Mouse (Mus musculus) heart, embryonic 14.5 days (tissue): ENCODE measurements around the gene Mrpl38. TPM values are rescaled to one million over a fixed set of nuclear protein-coding genes. Genes with fewer than 3 reads are reported as not detected.
A peak's percentile ranks its signal among the peaks of the same experiment; 100 is the strongest.

Source experiments
- ATAC-seq: fragments of 200-750 bp; cut with Nextera tagmentation; 2 replicates; pipeline ENCODE4 v1.8.0; 2017; ENCODE audit warnings: low read depth, moderate TSS enrichment; ENCODE audit not compliant: insufficient number of reproducible peaks, insufficient read depth, low FRiP score
- H3K27ac ChIP-seq, 2 experiments: fragments of 200-500 bp in 1 of 2; fragments of 300-500 bp in 1 of 2; sonication (generic) in 1 of 2; replicated peaks in 1 of 2; 2 replicates each; pipeline ENCODE4 v1.5.1; 2012 to 2014; ENCODE audit warnings: low read depth in 2 of 2, low read length in 2 of 2, control low read depth in 1 of 2, mild to moderate bottlenecking in 1 of 2, mixed read lengths in 1 of 2; ENCODE audit not compliant: control insufficient read depth in 1 of 2, insufficient read depth in 1 of 2
- H3K27me3 ChIP-seq: fragments of 300-500 bp; sonication (generic); 2 replicates; pipeline ENCODE4 v1.6.1; 2014; ENCODE audit warnings: mild to moderate bottlenecking, low read length, control low read depth; ENCODE audit not compliant: control insufficient read depth, insufficient read depth
- H3K36me3 ChIP-seq: fragments of 300-500 bp; sonication (generic); 2 replicates; pipeline ENCODE4 v1.6.1; 2014; ENCODE audit warnings: mild to moderate bottlenecking, control low read depth, low read length, mixed read lengths; ENCODE audit not compliant: control insufficient read depth, insufficient read depth
- H3K4me1 ChIP-seq, 2 experiments: fragments of 200-500 bp in 1 of 2; fragments of 300-500 bp in 1 of 2; sonication (generic) in 1 of 2; 2 replicates each; pipeline ENCODE4 v1.6.1; 2012 to 2014; ENCODE audit warnings: low read length in 2 of 2, control low read depth in 1 of 2, mixed read lengths in 1 of 2; ENCODE audit not compliant: control insufficient read depth in 2 of 2, insufficient read depth in 2 of 2
- H3K4me2 ChIP-seq: fragments of 300-500 bp; sonication (generic); 2 replicates; pipeline ENCODE4 v1.6.1; 2014; ENCODE audit warnings: mild to moderate bottlenecking, low read length
- H3K4me3 ChIP-seq, 2 experiments: fragments of 200-500 bp in 1 of 2; fragments of 300-500 bp in 1 of 2; sonication (generic) in 1 of 2; 2 replicates each; pipeline ENCODE4 v1.5.1; 2012 to 2014; ENCODE audit warnings: low read length in 2 of 2, mild to moderate bottlenecking in 2 of 2, control low read depth in 1 of 2, low read depth in 1 of 2, moderate library complexity in 1 of 2; ENCODE audit not compliant: control insufficient read depth in 1 of 2, insufficient read depth in 1 of 2
- H3K9ac ChIP-seq: fragments of 300-500 bp; sonication (generic); 2 replicates; pipeline ENCODE4 v1.6.1; 2014; ENCODE audit warnings: mild to moderate bottlenecking, low read length
- H3K9me3 ChIP-seq: fragments of 300-500 bp; sonication (generic); 2 replicates; pipeline ENCODE4 v1.6.1; 2016; ENCODE audit warnings: low read length, control low read depth; ENCODE audit not compliant: control insufficient read depth
- WGBS: fragments of 180-500 bp; shearing (Covaris S2); extraction: QIAGEN DNeasy Blood & Tissue Kit; methylation state at CpG from one replicate; pipeline ENCODE4 v1.1.7; 2014; 5-methylcytosine and 5-hydroxymethylcytosine counted together
- polyA plus RNA-seq: library from polyadenylated mRNA; unstranded; fragments of >200 nt; fragmentation: Nextera tagmentation; extraction: Ambion mirVana; gene quantifications from 2 replicates; pipeline ENCODE4 v1.2.1, GENCODE M21; 2014

Mrpl38 gene
- polyA plus RNA-seq, 1 experiment from 2014 or later, result 92.3 TPM

DNA sequence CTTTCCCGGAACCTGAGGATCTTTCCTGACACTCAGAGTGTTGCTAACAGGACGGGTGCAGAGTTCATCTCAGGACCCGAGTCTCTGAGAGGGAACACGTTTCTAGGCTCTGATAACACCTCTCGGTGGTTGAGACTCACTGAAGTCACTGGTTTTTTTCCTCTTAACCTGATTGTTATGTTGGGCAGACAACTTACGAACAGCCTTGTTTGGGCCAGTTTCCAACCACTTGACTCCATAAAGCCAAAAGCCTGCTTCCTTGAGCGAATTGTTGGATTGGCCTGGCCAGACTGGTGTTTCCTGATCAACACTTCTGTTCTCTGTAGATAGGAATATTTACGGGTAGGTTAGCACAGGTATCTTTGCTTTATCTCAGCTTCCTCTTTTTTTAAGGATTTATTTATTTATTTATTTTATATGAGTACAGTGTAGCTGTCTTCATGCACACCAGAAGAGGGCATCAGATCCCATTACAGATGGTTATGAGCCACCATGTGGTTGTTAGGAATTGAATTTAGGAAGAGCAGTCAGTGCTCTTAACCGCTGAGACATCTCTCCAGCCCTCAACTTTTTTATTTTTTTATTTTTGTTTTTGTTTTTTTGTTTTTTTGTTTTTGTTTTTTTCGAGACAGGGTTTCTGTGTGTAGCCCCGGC is 49.8 kb downstream of the Mrpl38 start:
- H3K27ac ChIP-seq, result peak overlapping the region in 1 of 2 experiments; percentile 37; a peak in 1 of 4 replicates

GRCm38 (mm10) chr11:116088188-116088587 is 50.5 kb downstream of the Mrpl38 start:
- Histone ChIP-seq H3K36me3 (peaks cover 17% of the 10 kb centered on the region), H3K27me3 (no peaks in the 10 kb centered on the region), H3K4me1 (peaks cover 8 to 16% of the 10 kb centered on the region in 2 experiments), H3K27ac (0 out of 4 replicates have a peak overlapping the region, but pooled peaks of 1 of the 2 experiments have one; percentile 37), H3K9ac (0 out of 2 replicates have a peak overlapping the region, but pooled peaks have one; percentile 61), H3K4me3 (no peak overlapping the region), H3K4me2 (peak overlapping the region; percentile 60), H3K9me3 (no peaks in the 10 kb centered on the region)
- 71% methylated on average over 8 of the region's 8 CpGs for WGBS
- no peak for ATAC-seq

More for the DNA sequence above, 49.8 kb downstream of the Mrpl38 start:
- H3K9me3 ChIP-seq, result no peaks in the 10 kb centered on the region
- H3K4me1 ChIP-seq, result peaks cover 12 to 17% of the 10 kb centered on the region in 2 experiments
- WGBS, result 59% methylated on average over 11 of the region's 11 CpGs
- H3K9ac ChIP-seq, result no peak overlapping the region
- H3K36me3 ChIP-seq, result peaks cover 10% of the 10 kb centered on the region
- ATAC-seq, result no peak
- no peak overlapping the region for H3K4me3 ChIP-seq
- H3K27me3 ChIP-seq, result no peaks in the 10 kb centered on the region
- H3K4me2 ChIP-seq, result no peak overlapping the region

DNA sequence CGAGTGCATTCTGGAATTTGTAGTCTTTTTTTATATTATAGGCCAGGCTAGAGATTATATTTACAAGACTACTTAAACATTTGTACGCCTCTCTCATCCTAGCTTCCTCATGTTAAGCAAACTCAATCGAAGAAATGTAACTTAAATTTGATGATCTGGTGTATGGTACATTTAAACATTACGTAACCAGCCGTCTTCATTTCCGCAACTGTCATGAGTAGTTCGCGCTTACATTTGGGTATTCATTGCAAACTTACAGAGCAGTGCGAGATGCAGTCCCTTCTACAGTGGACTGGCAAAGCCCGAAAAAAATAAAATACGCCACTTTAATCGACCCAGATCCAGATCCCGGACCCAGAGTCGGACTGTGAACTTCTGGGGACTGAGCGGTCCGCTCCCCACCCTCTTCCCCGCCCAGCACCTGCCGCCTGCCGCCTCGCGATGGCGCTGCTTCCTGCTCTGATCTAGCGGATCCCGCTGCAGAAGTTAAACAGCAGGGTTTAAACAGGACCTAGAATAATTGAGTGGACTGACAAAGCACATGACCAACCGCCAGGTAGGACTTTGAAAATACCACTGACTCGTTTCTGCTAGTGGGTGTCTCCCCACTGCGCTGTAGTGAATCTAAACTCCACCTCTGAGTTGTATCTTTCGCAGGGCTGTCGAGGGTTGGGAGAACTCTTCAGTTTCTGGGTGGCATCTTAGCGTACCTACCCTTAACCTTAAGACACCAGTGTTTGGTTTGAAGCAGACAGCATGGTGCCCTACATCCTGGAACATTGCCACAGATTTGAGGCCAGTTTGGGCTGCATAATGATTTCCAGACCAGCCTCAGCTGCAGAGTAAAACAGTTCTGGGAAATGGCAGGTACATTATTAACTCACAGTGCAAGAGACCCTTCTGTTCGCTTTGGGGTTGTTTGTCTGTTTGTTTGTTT is 51.2 kb downstream of the Mrpl38 start:
- H3K4me2 ChIP-seq, result peak overlapping the region; percentile 60
- H3K27ac ChIP-seq, result peak overlapping the region; percentile 77 to 89
- peak; percentile 63 for ATAC-seq
- H3K27me3 ChIP-seq, result no peaks in the 10 kb centered on the region
- H3K9me3 ChIP-seq, result no peaks in the 10 kb centered on the region
- peaks cover 24% of the 10 kb centered on the region for H3K36me3 ChIP-seq
- WGBS, result 4% methylated on average over 31 of the region's 31 CpGs
- peaks cover 8 to 16% of the 10 kb centered on the region in 2 experiments for H3K4me1 ChIP-seq
- peak overlapping the region; percentile 61 for H3K9ac ChIP-seq
- peak overlapping the region; percentile 44 to 58 for H3K4me3 ChIP-seq

GRCm38 (mm10) chr11:116086258-116087193 is 52.1 kb downstream of the Mrpl38 start, which contains the start of gene Wbp2:
TSS of gene Wbp2 (minus strand) at chr11:116086995.
- H3K9ac ChIP-seq, result peak within 1 kb of the TSS; percentile 61
- H3K4me1 ChIP-seq, result peaks cover 8 to 16% of the 10 kb centered on the region in 2 experiments
- peaks cover 34% of the 10 kb centered on the region for H3K36me3 ChIP-seq
- 4% methylated on average over 40 of the region's 43 CpGs for WGBS
- no peaks in the 10 kb centered on the region for H3K9me3 ChIP-seq
- H3K27ac ChIP-seq, result peak within 1 kb of the TSS; percentile 77 to 89
- peak; percentile 93 for ATAC-seq
- H3K27me3 ChIP-seq, result no peaks in the 10 kb centered on the region
- H3K4me3 ChIP-seq, result peak within 1 kb of the TSS; percentile 44 to 72
- H3K4me2 ChIP-seq, result peak within 1 kb of the TSS; percentile 65

GRCm38 (mm10) chr11:116084166-116084565 is 54.5 kb downstream of the Mrpl38 start:
- 85% methylated on average over 6 of the region's 6 CpGs for WGBS
- H3K4me2 ChIP-seq, result no peak overlapping the region
- H3K27ac ChIP-seq, result no peak overlapping the region
- H3K9me3 ChIP-seq, result no peaks in the 10 kb centered on the region
- H3K4me3 ChIP-seq, result no peak overlapping the region
- H3K9ac ChIP-seq, result no peak overlapping the region
- peaks cover 57% of the 10 kb centered on the region for H3K36me3 ChIP-seq
- H3K4me1 ChIP-seq, result peaks cover 8 to 17% of the 10 kb centered on the region in 2 experiments
- no peaks in the 10 kb centered on the region for H3K27me3 ChIP-seq
- no peak for ATAC-seq

DNA sequence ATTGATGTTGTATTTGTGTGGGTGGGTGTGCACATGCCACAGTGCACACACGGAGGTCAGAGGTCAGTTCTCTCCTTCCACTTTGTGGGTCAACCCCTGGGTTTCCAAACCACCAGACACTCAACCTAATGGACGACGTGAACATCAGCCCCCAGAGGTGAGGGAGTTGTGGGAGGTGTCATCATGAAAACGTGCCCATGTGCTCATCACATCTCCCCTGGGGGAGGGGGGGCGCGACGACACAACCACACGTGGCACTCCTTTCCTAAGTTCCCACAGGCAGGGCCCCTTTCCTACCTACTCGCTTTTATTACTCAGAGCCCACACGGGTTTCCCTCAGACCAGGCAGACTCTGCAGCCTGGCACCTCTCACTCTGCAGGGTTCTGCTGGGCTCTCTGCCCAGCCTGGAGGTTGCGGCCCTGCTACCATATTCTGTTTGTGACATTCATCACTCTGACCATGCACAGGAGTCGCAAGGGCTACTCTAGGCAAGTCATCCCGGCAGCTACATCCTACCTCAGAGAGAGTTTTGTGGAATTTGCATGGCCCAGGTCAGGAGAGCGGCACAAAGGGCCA is 55.5 kb downstream of the Mrpl38 start:
- Histone ChIP-seq H3K4me3 (no peak overlapping the region), H3K9me3 (no peaks in the 10 kb centered on the region), H3K27ac (no peak overlapping the region), H3K9ac (no peak overlapping the region), H3K4me1 (peaks cover 10 to 25% of the 10 kb centered on the region in 2 experiments), H3K36me3 (peaks cover 64% of the 10 kb centered on the region), H3K27me3 (no peaks in the 10 kb centered on the region), H3K4me2 (no peak overlapping the region)
- WGBS, result 87% methylated on average over 14 of the region's 14 CpGs
- ATAC-seq, result no peak
